Mouse (Mus musculus) ES-Bruce4 (cell line): ENCODE results near the gene BC016579. TPM values are rescaled to one million over a fixed set of nuclear protein-coding genes. Genes with fewer than 3 reads are reported as not detected.
A peak's percentile ranks its signal among the peaks of the same experiment; 100 is the strongest.

ENCODE experiments used
- H3K27ac ChIP-seq: 2 replicates; pipeline ENCODE4 v1.5.1; 2012; ENCODE audit warnings: low read length, inconsistent platforms; ENCODE audit not compliant: insufficient read depth
- H3K27me3 ChIP-seq: 2 replicates; pipeline ENCODE4 v1.6.1; 2012; ENCODE audit warnings: mild to moderate bottlenecking, low read length, inconsistent platforms; ENCODE audit not compliant: control insufficient read depth, poor library complexity, insufficient read depth, severe bottlenecking
- H3K36me3 ChIP-seq: 2 replicates; pipeline ENCODE4 v1.6.1; 2012; ENCODE audit warnings: inconsistent platforms, mild to moderate bottlenecking, low read length, moderate library complexity; ENCODE audit not compliant: control insufficient read depth, poor library complexity, insufficient read depth, severe bottlenecking
- H3K4me1 ChIP-seq: one replicate; pipeline ENCODE4 v1.8.1; 2011; ENCODE audit warnings: low read length; ENCODE audit not compliant: control insufficient read depth, insufficient read depth
- H3K4me3 ChIP-seq: 2 replicates; pipeline ENCODE4 v1.5.1; 2011; ENCODE audit warnings: low read depth, mild to moderate bottlenecking, low read length
- H3K9ac ChIP-seq: 2 replicates; pipeline ENCODE4 v1.6.1; 2012; ENCODE audit warnings: low read depth, mild to moderate bottlenecking, inconsistent platforms; ENCODE audit not compliant: poor library complexity, severe bottlenecking
- H3K9me3 ChIP-seq: replicated peaks from 2 replicates; pipeline ENCODE4 v1.6.1; 2012; ENCODE audit warnings: mild to moderate bottlenecking, low read length, inconsistent platforms; ENCODE audit not compliant: control insufficient read depth, poor library complexity, insufficient read depth, severe bottlenecking
- CTCF ChIP-seq: IDR thresholded peaks from one replicate; pipeline ENCODE4 v1.8.1; 2011; ENCODE audit warnings: low read depth, low read length
- EP300 ChIP-seq: IDR thresholded peaks from 2 replicates; pipeline ENCODE4 v1.6.1; 2011; ENCODE audit warnings: low read depth, low read length; ENCODE audit not compliant: insufficient read depth
- POLR2A ChIP-seq: IDR thresholded peaks from one replicate; pipeline ENCODE4 v1.8.1; 2011; ENCODE audit warnings: low read length; ENCODE audit not compliant: insufficient read depth
- polyA plus RNA-seq: library from polyadenylated mRNA; stranded (reverse); fragments of >200 nt; gene quantifications from 2 replicates; pipeline ENCODE4 v1.2.4, GENCODE M21; 2011; ENCODE audit warnings: low read depth; ENCODE audit not compliant: missing spikeins, insufficient read depth, insufficient read length

BC016579 gene
- polyA plus RNA-seq = not detected in 2 replicates

- H3K36me3 ChIP-seq = no peaks in the 10 kb centered on the region
- TF ChIP-seq POLR2A (no peak), EP300 (no peak), CTCF (no peak)
- no peaks in the 10 kb centered on the region for H3K9me3 ChIP-seq
- no peak within 1 kb of the TSS for H3K9ac ChIP-seq
- H3K4me1 ChIP-seq = no peaks in the 10 kb centered on the region
- H3K27me3 ChIP-seq = no peaks in the 10 kb centered on the region; the same call in 1 of the 2 replicates
- no peak within 1 kb of the TSS for H3K27ac ChIP-seq
- peak within 1 kb of the TSS; percentile 29 for H3K4me3 ChIP-seq
These were observed at the start of gene BC016579 for GRCm38 (mm10) chr16:45653934-45654332. Gene BC016579, minus strand, starts transcription at chr16:45654068.

- Histone ChIP-seq H3K27me3 (no peaks in the 10 kb centered on the region), H3K27ac (no peak overlapping the region), H3K9ac (no peak overlapping the region), H3K4me1 (no peaks in the 10 kb centered on the region), H3K36me3 (no peaks in the 10 kb centered on the region), H3K4me3 (no peak overlapping the region), H3K9me3 (no peaks in the 10 kb centered on the region)
- no peak for TF ChIP-seq CTCF
- TF ChIP-seq POLR2A = no peak
- TF ChIP-seq EP300 = no peak
These were observed 45.4 kb upstream of the BC016579 start for GRCm38 (mm10) chr16:45699301-45699700.

GRCm38 (mm10) chr16:45697996-45698395 lies 44.1 kb upstream of the BC016579 start:
- TF ChIP-seq EP300 = no peak
- TF ChIP-seq CTCF = no peak
- TF ChIP-seq POLR2A = no peak
- no peak overlapping the region for H3K27ac ChIP-seq
- H3K9ac ChIP-seq = no peak overlapping the region
- no peak overlapping the region for H3K4me3 ChIP-seq
- no peaks in the 10 kb centered on the region for H3K9me3 ChIP-seq
- H3K4me1 ChIP-seq = no peaks in the 10 kb centered on the region
- H3K36me3 ChIP-seq = no peaks in the 10 kb centered on the region
- no peaks in the 10 kb centered on the region for H3K27me3 ChIP-seq

- no peak overlapping the region for H3K27ac ChIP-seq
- H3K9me3 ChIP-seq = no peaks in the 10 kb centered on the region
- H3K36me3 ChIP-seq = no peaks in the 10 kb centered on the region
- no peaks in the 10 kb centered on the region for H3K27me3 ChIP-seq
- TF ChIP-seq CTCF (no peak), EP300 (no peak), POLR2A (no peak)
- H3K4me1 ChIP-seq = no peaks in the 10 kb centered on the region
- no peak overlapping the region for H3K4me3 ChIP-seq
- H3K9ac ChIP-seq = no peak overlapping the region
These were observed 41.7 kb upstream of the BC016579 start for GRCm38 (mm10) chr16:45695445-45696160.

GRCm38 (mm10) chr16:45693558-45693957 lies 39.7 kb upstream of the BC016579 start, which contains the start of gene Tmprss7:
Gene Tmprss7, minus strand, starts transcription at chr16:45693658.
- H3K9ac ChIP-seq = no peak within 1 kb of the TSS
- TF ChIP-seq EP300 (no peak), POLR2A (no peak), CTCF (no peak)
- no peaks in the 10 kb centered on the region for H3K36me3 ChIP-seq
- H3K27ac ChIP-seq = no peak within 1 kb of the TSS
- no peaks in the 10 kb centered on the region for H3K27me3 ChIP-seq
- no peak within 1 kb of the TSS for H3K4me3 ChIP-seq
- H3K9me3 ChIP-seq = no peaks in the 10 kb centered on the region
- H3K4me1 ChIP-seq = no peaks in the 10 kb centered on the region

GRCm38 (mm10) chr16:45692851-45693250 lies 39.0 kb upstream of the BC016579 start:
- Histone ChIP-seq H3K27ac (no peak overlapping the region), H3K9me3 (no peaks in the 10 kb centered on the region), H3K4me1 (no peaks in the 10 kb centered on the region), H3K36me3 (no peaks in the 10 kb centered on the region), H3K4me3 (no peak overlapping the region), H3K27me3 (no peaks in the 10 kb centered on the region), H3K9ac (no peak overlapping the region)
- no peak for TF ChIP-seq EP300
- TF ChIP-seq CTCF = no peak
- TF ChIP-seq POLR2A = no peak
